Mouse (Mus musculus): ENCODE results near the gene Zfp423. TPM values are rescaled to one million over a fixed set of nuclear protein-coding genes. Genes with fewer than 3 reads are reported as not detected.

Gene Zfp423
- polyA plus RNA-seq, 1 experiment from 2014 or later, result 6.1 TPM

GRCm38 (mm10) chr8:87928857-87929256, 30.5 kb downstream of the Zfp423 start:
- Histone ChIP-seq H3K9ac (ENCODE audit: low read depth, low read length) (no peak overlapping the region), H3K4me1 (replicated peaks; ENCODE audit: insufficient read depth, low read length) (peaks cover 12% of the 10 kb centered on the region), H3K27ac (peak overlapping the region; percentile 31; the same call in 1 of the 2 replicates), H3K9me3 (replicated peaks; ENCODE audit: low read length) (no peaks in the 10 kb centered on the region), H3K27me3 (ENCODE audit: insufficient read depth, low read length) (no peaks in the 10 kb centered on the region), H3K4me3 (replicated peaks; ENCODE audit: low read depth, low read length) (no peak overlapping the region), H3K36me3 (ENCODE audit: insufficient read depth, low read length) (no peaks in the 10 kb centered on the region), H3K4me2 (ENCODE audit: low read length) (no peak overlapping the region)
- ATAC-seq (replicated peaks; ENCODE audit: low FRiP score, low read depth), result no peak
- DNase-seq (ENCODE audit: low spot score), result peak; percentile 41
- 26% methylated on average over 2 of the region's 2 CpGs for WGBS
- TF ChIP-seq CTCF (IDR thresholded peaks at IDR 0.05; ENCODE audit: low read depth), result no peak

- Histone ChIP-seq H3K27ac (no peak overlapping the region), H3K27me3 (ENCODE audit: insufficient read depth, low read length) (no peaks in the 10 kb centered on the region), H3K4me1 (replicated peaks; ENCODE audit: insufficient read depth, low read length) (no peaks in the 10 kb centered on the region; the same call in 1 of the 2 replicates), H3K4me3 (replicated peaks; ENCODE audit: low read depth, low read length) (no peak overlapping the region), H3K36me3 (ENCODE audit: insufficient read depth, low read length) (no peaks in the 10 kb centered on the region), H3K9ac (ENCODE audit: low read depth, low read length) (no peak overlapping the region), H3K4me2 (ENCODE audit: low read length) (no peak overlapping the region), H3K9me3 (replicated peaks; ENCODE audit: low read length) (no peaks in the 10 kb centered on the region)
- DNase-seq (ENCODE audit: low spot score) (no peak), ATAC-seq (replicated peaks; ENCODE audit: low FRiP score, low read depth) (no peak)
- WGBS, result 54% methylated on average over 10 of the region's 10 CpGs
- no peak for TF ChIP-seq CTCF (IDR thresholded peaks at IDR 0.05; ENCODE audit: low read depth)
Measured at GRCm38 (mm10) chr8:87927034-87927830, 32.2 kb downstream of the Zfp423 start.

GRCm38 (mm10) chr8:87926098-87926890, 33.1 kb downstream of the Zfp423 start:
- ATAC-seq (replicated peaks; ENCODE audit: low FRiP score, low read depth) (no peak), DNase-seq (ENCODE audit: low spot score) (no peak)
- TF ChIP-seq CTCF (IDR thresholded peaks at IDR 0.05; ENCODE audit: low read depth), result no peak
- Histone ChIP-seq H3K9me3 (replicated peaks; ENCODE audit: low read length) (no peaks in the 10 kb centered on the region), H3K4me2 (ENCODE audit: low read length) (no peak overlapping the region), H3K27ac (no peak overlapping the region), H3K27me3 (ENCODE audit: insufficient read depth, low read length) (no peaks in the 10 kb centered on the region), H3K36me3 (ENCODE audit: insufficient read depth, low read length) (no peaks in the 10 kb centered on the region), H3K4me3 (replicated peaks; ENCODE audit: low read depth, low read length) (no peak overlapping the region), H3K4me1 (replicated peaks; ENCODE audit: insufficient read depth, low read length) (no peaks in the 10 kb centered on the region; the same call in 1 of the 2 replicates), H3K9ac (ENCODE audit: low read depth, low read length) (no peak overlapping the region)
- WGBS, result 72% methylated on average over 7 of the region's 7 CpGs

- WGBS, result 62% methylated on average over 6 of the region's 6 CpGs
- Histone ChIP-seq H3K27ac (no peak overlapping the region), H3K4me1 (replicated peaks; ENCODE audit: insufficient read depth, low read length) (0 out of 2 replicates have a peak, but pooled peaks cover 3% of the 10 kb centered on the region), H3K27me3 (ENCODE audit: insufficient read depth, low read length) (no peaks in the 10 kb centered on the region), H3K4me3 (replicated peaks; ENCODE audit: low read depth, low read length) (no peak overlapping the region), H3K9me3 (replicated peaks; ENCODE audit: low read length) (no peaks in the 10 kb centered on the region), H3K4me2 (ENCODE audit: low read length) (no peak overlapping the region), H3K36me3 (ENCODE audit: insufficient read depth, low read length) (no peaks in the 10 kb centered on the region), H3K9ac (ENCODE audit: low read depth, low read length) (no peak overlapping the region)
- ATAC-seq (replicated peaks; ENCODE audit: low FRiP score, low read depth) (no peak), DNase-seq (ENCODE audit: low spot score) (no peak)
- TF ChIP-seq CTCF (IDR thresholded peaks at IDR 0.05; ENCODE audit: low read depth), result no peak
Measured at GRCm38 (mm10) chr8:87922936-87923335, 36.5 kb downstream of the Zfp423 start.

GRCm38 (mm10) chr8:87922446-87922845, 36.9 kb downstream of the Zfp423 start:
- WGBS, result 17% methylated on average over 6 of the region's 6 CpGs
- no peak overlapping the region for H3K27ac ChIP-seq
- H3K4me1 ChIP-seq (replicated peaks; ENCODE audit: insufficient read depth, low read length), result 0 out of 2 replicates have a peak, but pooled peaks cover 4% of the 10 kb centered on the region
- H3K9me3 ChIP-seq (replicated peaks; ENCODE audit: low read length), result no peaks in the 10 kb centered on the region
- no peak for TF ChIP-seq CTCF (IDR thresholded peaks at IDR 0.05; ENCODE audit: low read depth)
- no peak for ATAC-seq (replicated peaks; ENCODE audit: low FRiP score, low read depth)
- H3K4me2 ChIP-seq (ENCODE audit: low read length), result no peak overlapping the region
- H3K4me3 ChIP-seq (replicated peaks; ENCODE audit: low read depth, low read length), result no peak overlapping the region
- DNase-seq (ENCODE audit: low spot score), result no peak
- H3K36me3 ChIP-seq (ENCODE audit: insufficient read depth, low read length), result no peaks in the 10 kb centered on the region
- H3K9ac ChIP-seq (ENCODE audit: low read depth, low read length), result no peak overlapping the region
- no peaks in the 10 kb centered on the region for H3K27me3 ChIP-seq (ENCODE audit: insufficient read depth, low read length)

GRCm38 (mm10) chr8:87918004-87918403, 41.4 kb downstream of the Zfp423 start:
- no peak for DNase-seq (ENCODE audit: low spot score)
- H3K36me3 ChIP-seq (ENCODE audit: insufficient read depth, low read length), result no peaks in the 10 kb centered on the region
- no peak for ATAC-seq (replicated peaks; ENCODE audit: low FRiP score, low read depth)
- H3K9me3 ChIP-seq (replicated peaks; ENCODE audit: low read length), result no peaks in the 10 kb centered on the region
- peaks cover 10% of the 10 kb centered on the region for H3K4me1 ChIP-seq (replicated peaks; ENCODE audit: insufficient read depth, low read length)
- H3K27me3 ChIP-seq (ENCODE audit: insufficient read depth, low read length), result no peaks in the 10 kb centered on the region
- TF ChIP-seq CTCF (IDR thresholded peaks at IDR 0.05; ENCODE audit: low read depth), result no peak
- H3K9ac ChIP-seq (ENCODE audit: low read depth, low read length), result no peak overlapping the region
- WGBS, result 42% methylated on average over 5 of the region's 5 CpGs
- no peak overlapping the region for H3K4me2 ChIP-seq (ENCODE audit: low read length)
- H3K27ac ChIP-seq, result no peak overlapping the region
- H3K4me3 ChIP-seq (replicated peaks; ENCODE audit: low read depth, low read length), result no peak overlapping the region

All from kidney, postnatal 0 days (tissue).